In the genomic region with DNA sequence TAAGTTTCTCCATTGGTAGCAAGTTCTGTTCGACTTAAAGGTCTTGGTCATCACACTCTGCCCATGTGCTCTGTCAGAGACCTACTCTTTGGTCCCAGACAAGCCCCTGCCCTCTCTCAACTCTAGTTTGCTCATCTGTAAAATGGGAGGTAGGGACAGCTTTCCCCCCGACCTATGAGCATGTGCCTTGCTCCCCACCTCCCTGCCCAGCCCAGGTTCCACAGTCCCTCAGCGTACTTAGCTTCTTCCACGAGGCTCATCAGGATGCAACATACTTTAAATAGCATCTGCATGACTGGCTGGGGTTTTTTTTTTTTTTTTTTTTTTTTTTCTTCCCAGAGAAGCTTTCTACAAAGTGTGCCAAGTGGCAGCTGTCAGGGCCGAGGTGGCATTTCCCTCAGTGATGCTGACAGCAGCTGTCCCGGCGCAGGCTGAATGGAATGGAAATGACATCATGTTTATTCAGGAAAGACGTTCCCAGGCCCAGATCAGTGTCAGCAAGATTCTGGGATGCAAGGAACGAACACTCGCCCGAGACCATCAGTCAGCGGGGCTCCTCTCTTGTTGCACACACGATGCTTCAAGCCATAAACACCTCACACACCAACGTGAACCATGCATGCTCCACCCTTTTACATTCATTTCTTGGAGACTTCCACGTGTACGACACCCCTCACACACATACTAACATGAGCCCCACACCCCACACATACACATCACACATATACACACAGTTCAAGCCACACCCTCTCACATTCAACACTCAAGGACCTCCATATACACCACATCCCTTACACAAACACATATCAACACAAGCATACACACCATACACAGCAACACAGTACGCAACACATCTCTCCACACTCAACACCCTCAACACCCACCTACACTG, we compare ENCODE assay signal across 10 mouse cellular contexts. TPM values are rescaled to one million over a fixed set of nuclear protein-coding genes. Genes with fewer than 3 reads are reported as not detected.
DNase-seq lines count a peak whose midpoint lies in the region; ATAC-seq and TF ChIP-seq lines count a peak whose summit lies in the region.
"Had no signal": no experiment of that assay in that cellular context is flagged by ENCODE, and none has a peak within 500 bp of the region (broad histone marks: within the 10 kb centered on the region; RNA-seq: fewer than 3 reads in every experiment).

No protein-coding gene starts in this region.

- H3K27ac ChIP-seq in heart, postnatal 0 days (ENCODE audit: low read depth): no peak overlapping the region
- no peak overlapping the region for H3K27ac ChIP-seq in hindbrain, embryonic 14.5 days
- H3K27ac ChIP-seq in midbrain, embryonic 16.5 days (ENCODE audit: low read length): no peak overlapping the region

- no peak overlapping the region for H3K4me3 ChIP-seq in heart, postnatal 0 days (ENCODE audit: low read depth, low read length)
- H3K4me3 ChIP-seq in hindbrain, embryonic 14.5 days (replicated peaks; ENCODE audit: low read length): no peak overlapping the region
- no peak overlapping the region for H3K4me3 ChIP-seq in midbrain, embryonic 16.5 days (ENCODE audit: low read depth, low read length)

- DNase-seq in heart, postnatal 0 days (ENCODE audit: low spot score): peak; percentile 14
- DNase-seq in heart, adult 11 months: no peak
- DNase-seq in Patski (ENCODE audit: low read depth, low spot score): no peak
- DNase-seq in hindbrain, embryonic 14.5 days (ENCODE audit: low spot score): peak; percentile 42
- no peak for DNase-seq in adrenal gland, adult 2 months
- DNase-seq in heart, postnatal 25 days (ENCODE audit: low spot score): no peak
- no peak for DNase-seq in thymus, postnatal 36 days

- TF ChIP-seq CTCF in heart, postnatal 0 days (IDR thresholded peaks at IDR 0.05; ENCODE audit: low read depth): no peak
- TF ChIP-seq CTCF in Patski (IDR thresholded peaks at IDR 0.05): no peak

- H3K9ac ChIP-seq in heart, postnatal 0 days (replicated peaks; ENCODE audit: low read depth, low read length): no peak overlapping the region
- no peak overlapping the region for H3K9ac ChIP-seq in hindbrain, embryonic 14.5 days
- H3K9ac ChIP-seq in midbrain, embryonic 16.5 days (ENCODE audit: low read depth, low read length): no peak overlapping the region

- in situ Hi-C loops in Patski (cut with MboI; ENCODE audit: low pct_unique_long_range_greater_than_20kb): no loop called here

- H3K9me3 ChIP-seq in heart, postnatal 0 days (replicated peaks; ENCODE audit: control insufficient read depth, low read length): no peaks in the 10 kb centered on the region
- H3K9me3 ChIP-seq in hindbrain, embryonic 14.5 days (ENCODE audit: control insufficient read depth, low read length): no peaks in the 10 kb centered on the region
- H3K9me3 ChIP-seq in midbrain, embryonic 16.5 days (replicated peaks; ENCODE audit: control insufficient read depth, low read length, poor library complexity, severe bottlenecking): no peaks in the 10 kb centered on the region

- peaks cover 5% of the 10 kb centered on the region; the same call in 1 of the 2 replicates for H3K4me1 ChIP-seq in heart, postnatal 0 days (ENCODE audit: control insufficient read depth, insufficient read depth)
- H3K4me1 ChIP-seq in hindbrain, embryonic 14.5 days (replicated peaks; ENCODE audit: control insufficient read depth, insufficient read depth, low read length): no peaks in the 10 kb centered on the region
- H3K4me1 ChIP-seq in midbrain, embryonic 16.5 days (ENCODE audit: control insufficient read depth, insufficient read depth, low read length): no peaks in the 10 kb centered on the region

- CTCF ChIA-PET in Patski (lab: Charles Lee): no interaction called here

- no peak overlapping the region for H3K4me2 ChIP-seq in heart, postnatal 0 days (ENCODE audit: low read depth, low read length)
- H3K4me2 ChIP-seq in hindbrain, embryonic 14.5 days (replicated peaks): no peak overlapping the region
- no peak overlapping the region for H3K4me2 ChIP-seq in midbrain, embryonic 16.5 days (ENCODE audit: low read length)

- intact Hi-C loops in heart, postnatal 25 days (cut with DNase I): no loop called here

- H3K36me3 ChIP-seq in heart, postnatal 0 days (replicated peaks; ENCODE audit: control insufficient read depth, insufficient read depth, low read length): no peaks in the 10 kb centered on the region
- no peaks in the 10 kb centered on the region for H3K36me3 ChIP-seq in hindbrain, embryonic 14.5 days (replicated peaks; ENCODE audit: control insufficient read depth, insufficient read depth)
- H3K36me3 ChIP-seq in midbrain, embryonic 16.5 days (ENCODE audit: control insufficient read depth, insufficient read depth, low read length): no peaks in the 10 kb centered on the region

- POLR2A ChIA-PET in Patski (lab: Charles Lee): no interaction called here

- 0 out of 2 replicates have a peak, but pooled peaks cover 3% of the 10 kb centered on the region for H3K27me3 ChIP-seq in heart, postnatal 0 days (ENCODE audit: control insufficient read depth, insufficient read depth, low read length)
- H3K27me3 ChIP-seq in Patski: no peaks in the 10 kb centered on the region
- no peaks in the 10 kb centered on the region for H3K27me3 ChIP-seq in hindbrain, embryonic 14.5 days (ENCODE audit: control insufficient read depth, insufficient read depth, low read length)
- H3K27me3 ChIP-seq in midbrain, embryonic 16.5 days (ENCODE audit: control insufficient read depth, insufficient read depth, low read depth, low read length): no peaks in the 10 kb centered on the region; the same call in 1 of the 2 replicates

- WGBS in heart, postnatal 0 days: 32% methylated on average over 17 of the region's 17 CpGs
- 43% methylated on average over 17 of the region's 17 CpGs for WGBS in hindbrain, embryonic 14.5 days
- 51% methylated on average over 17 of the region's 17 CpGs for WGBS in midbrain, embryonic 16.5 days

- no peak for TF ChIP-seq EP300 in heart, postnatal 0 days (IDR thresholded peaks at IDR 0.05; ENCODE audit: low read depth)

- peak; percentile 58; the same call in 1 of the 2 replicates for ATAC-seq in heart, postnatal 0 days (ENCODE audit: insufficient read depth, low read depth)
- peak; percentile 35 for ATAC-seq in Patski
- peak; percentile 71 for ATAC-seq in hindbrain, embryonic 14.5 days (ENCODE audit: low FRiP score)
- ATAC-seq in midbrain, embryonic 16.5 days: peak; percentile 76

RNA-seq across cellular contexts. Expression of a gene that starts 56.1 kb away (rescaled TPM):
- not detected in 2 replicates for total RNA-seq in heart, postnatal 0 days (2014; rRNA removed; ENCODE audit: low replicate concordance)
- polyA plus RNA-seq in heart, postnatal 0 days (2015; fragmentation: Nextera tagmentation; extraction: Ambion mirVana): 0.04 TPM in 1 of 2 replicates, not detected in the other
- polyA plus RNA-seq in Patski (2021): 4.3 TPM
- 13.2 and 18.7 TPM in 2 replicates for polyA plus RNA-seq in hindbrain, embryonic 14.5 days (2014; fragmentation: Nextera tagmentation; extraction: Ambion mirVana)
- 37.1 and 44.3 TPM in 2 replicates for polyA plus RNA-seq in midbrain, embryonic 16.5 days (2015; fragmentation: Nextera tagmentation; extraction: Ambion mirVana)
- not detected for total RNA-seq in adrenal gland, adult 2 months (2021)
- 0.07 TPM in 1 of 2 replicates, not detected in the other for polyA plus RNA-seq in adrenal gland, adult 2 months (2012; rRNA removed)
- under 1 TPM in 1 of 2 experiments, not detected in 1; 0.29 TPM for total RNA-seq in heart, postnatal 25 days (2021)
- total RNA-seq: adrenal gland, adult 18-20 months had no signal
- polyA plus RNA-seq: heart, embryonic 16.5 days had no signal

Comparison
In these comparisons a context has a peak if more than half of its experiments do, and no peak if none do; other contexts are left out.
1. DNase-seq: peak in heart, postnatal 0 days (single experiment) and hindbrain, embryonic 14.5 days (single experiment); none in heart, adult 11 months (single experiment), Patski (single experiment), adrenal gland, adult 2 months (single experiment), heart, postnatal 25 days (single experiment) and thymus, postnatal 36 days (0 of 2).
2. Peak in every context shown above with its lines, with median percentiles within 50 percentile points of each other: ATAC-seq.